Mouse (Mus musculus) heart, postnatal 36 days (tissue): ENCODE measurements around the gene Nmi. TPM values are rescaled to one million over a fixed set of nuclear protein-coding genes. Genes with fewer than 3 reads are reported as not detected.

ENCODE experiments used
- DNase-seq, 2 experiments: peaks; one replicate each; pipeline ENCODE4 v3.0.0; 2021 to 2022
- intact Hi-C: fragments of 180-260 bp; cut with DNase I; formaldehyde crosslinking; loops from one replicate; pipeline ENCODE4 v1.15.1; 2025
- total RNA-seq, 2 experiments: library from RNA; stranded (reverse); gene quantifications; 2 replicates each; pipeline ENCODE4 v1.2.3; 2021

Gene Nmi
- total RNA-seq, 2 experiments from 2014 or later: 7.0 to 7.9 TPM

DNA sequence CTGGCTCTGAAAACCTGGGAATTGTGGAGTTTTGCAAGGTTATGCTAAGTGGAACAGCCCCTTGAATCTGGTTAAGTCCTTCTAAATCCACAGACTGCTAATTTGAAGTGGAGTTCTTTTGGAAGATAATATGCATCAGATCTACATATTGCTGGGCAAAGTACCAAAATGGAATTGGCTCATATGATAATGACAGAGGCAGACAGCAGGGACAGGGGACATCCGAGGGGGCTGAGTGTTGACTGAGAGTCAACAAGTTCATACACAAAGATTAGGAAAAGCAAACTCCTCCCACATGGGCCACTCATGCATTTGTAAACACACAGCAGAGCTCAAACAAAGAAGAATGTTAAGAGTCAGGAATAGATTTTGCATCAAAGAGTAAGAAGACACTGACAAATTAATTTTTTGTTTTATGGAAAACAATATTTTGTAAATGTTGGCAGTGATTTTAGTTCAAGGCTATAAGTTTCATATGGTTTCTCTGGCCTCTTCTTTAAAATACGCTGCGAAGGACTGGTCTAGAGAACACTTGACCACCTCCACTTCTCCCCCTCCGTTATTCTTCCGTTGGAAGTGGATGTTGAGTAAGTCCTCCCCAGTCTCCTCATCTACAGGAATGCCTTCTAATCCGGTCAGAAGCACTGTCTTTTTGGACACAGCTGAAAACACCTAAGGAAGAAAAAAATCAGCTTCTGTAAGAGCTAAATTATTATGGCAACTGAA lies 25.0 kb downstream of the Nmi start:
- intact Hi-C loops: no loop called here
- DNase-seq: no peak

DNA sequence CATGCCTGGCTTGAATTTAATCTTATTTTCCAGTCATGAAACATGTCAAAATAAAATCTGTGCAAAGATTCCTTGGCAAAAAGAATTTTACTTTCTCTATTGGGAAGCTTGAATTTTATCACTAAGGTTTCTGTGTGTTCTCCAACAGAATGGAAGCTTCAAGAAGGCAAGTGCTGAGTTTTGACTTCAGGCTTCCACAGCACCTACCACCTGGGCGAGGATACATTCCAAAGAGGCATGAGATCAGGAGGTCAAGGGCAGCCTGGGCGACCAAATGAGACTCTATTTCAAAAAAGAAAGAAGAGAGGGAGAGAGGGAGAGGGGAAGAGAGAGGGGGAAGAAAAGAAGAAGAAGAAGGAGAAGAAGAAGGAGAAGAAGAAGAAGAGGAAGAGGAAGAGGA lies 27.5 kb downstream of the Nmi start:
- no peak for DNase-seq
- intact Hi-C loops: no loop called here

DNA sequence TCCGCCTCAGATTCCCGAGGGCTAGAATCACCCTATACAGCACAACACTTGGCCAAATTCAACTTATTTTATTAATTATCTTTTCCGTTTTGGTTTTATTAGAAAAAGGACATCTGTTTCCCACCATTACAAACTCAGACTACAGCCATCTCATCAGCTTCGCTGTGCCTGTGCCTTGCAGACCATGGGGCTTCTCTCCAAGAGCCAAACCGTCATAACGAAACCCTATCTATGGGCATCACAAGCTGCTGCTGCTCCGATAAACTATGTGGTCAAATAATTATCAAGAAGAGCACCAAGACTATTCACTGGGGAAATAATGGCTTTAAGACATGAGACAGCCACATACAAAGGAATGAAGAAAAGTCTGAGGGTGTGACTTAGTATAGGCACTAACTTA lies 31.5 kb downstream of the Nmi start:
- intact Hi-C loops: no loop called here
- no peak for DNase-seq

DNA sequence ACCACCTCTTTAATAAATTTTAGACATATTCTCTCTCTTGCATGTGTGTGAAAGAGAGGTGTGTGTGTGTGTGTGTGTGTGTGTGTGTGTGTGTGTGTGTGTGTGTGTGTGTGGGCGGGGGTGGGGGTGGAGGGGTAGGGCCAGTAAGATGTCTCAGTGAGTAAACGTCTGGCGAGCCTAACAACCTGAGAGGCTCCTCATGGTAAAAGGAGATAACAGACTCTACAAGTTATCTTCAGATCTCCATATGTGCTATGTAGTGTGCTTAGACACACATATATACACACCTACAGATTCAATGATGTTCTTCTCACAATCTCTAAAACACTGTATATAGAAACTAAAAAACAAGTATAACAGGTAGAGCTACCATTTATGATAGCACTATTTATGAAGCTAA lies 34.5 kb downstream of the Nmi start:
- intact Hi-C loops: no loop called here

DNA sequence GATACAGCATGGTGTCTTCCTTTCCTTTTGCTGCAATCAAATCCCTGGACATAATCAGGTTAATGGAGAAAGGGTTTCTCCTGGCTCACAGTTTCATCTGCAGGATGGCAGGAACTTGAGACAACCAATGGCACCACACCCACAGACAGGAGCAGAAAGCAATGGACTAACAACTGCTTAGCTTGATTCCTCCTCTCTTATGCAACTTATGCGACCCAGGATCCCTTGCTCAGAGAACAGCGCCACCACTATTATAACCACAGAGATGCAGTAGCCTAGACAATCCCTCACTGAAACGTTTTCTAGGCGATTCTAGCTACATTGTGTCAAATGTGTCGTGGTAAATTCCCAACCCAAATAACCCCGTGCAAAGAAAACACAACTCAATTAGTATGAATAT lies 36.3 kb downstream of the Nmi start:
- no peak for DNase-seq
- intact Hi-C loops: no loop called here

More for the DNA sequence above, 34.5 kb downstream of the Nmi start:
- DNase-seq: no peak

DNA sequence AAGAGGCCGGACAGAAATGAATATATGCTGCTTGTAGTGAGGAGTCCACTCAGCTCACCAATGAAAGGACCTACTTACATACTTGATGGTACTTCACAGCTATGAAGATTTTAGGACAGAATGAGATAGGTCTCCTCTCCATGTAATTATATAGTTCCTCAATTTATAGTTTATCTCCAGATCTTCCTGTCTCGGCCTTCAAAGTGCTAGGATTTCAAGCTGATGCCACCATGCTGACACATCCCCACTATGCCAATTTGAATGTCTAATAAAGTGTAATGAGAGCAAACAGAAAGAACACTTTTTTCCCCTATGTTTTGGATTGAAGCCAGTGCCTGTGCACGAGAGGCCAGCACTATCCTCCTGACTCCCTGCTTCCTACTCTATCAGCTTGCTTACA lies 36.7 kb downstream of the Nmi start:
- no peak for DNase-seq
- intact Hi-C loops: no loop called here

DNA sequence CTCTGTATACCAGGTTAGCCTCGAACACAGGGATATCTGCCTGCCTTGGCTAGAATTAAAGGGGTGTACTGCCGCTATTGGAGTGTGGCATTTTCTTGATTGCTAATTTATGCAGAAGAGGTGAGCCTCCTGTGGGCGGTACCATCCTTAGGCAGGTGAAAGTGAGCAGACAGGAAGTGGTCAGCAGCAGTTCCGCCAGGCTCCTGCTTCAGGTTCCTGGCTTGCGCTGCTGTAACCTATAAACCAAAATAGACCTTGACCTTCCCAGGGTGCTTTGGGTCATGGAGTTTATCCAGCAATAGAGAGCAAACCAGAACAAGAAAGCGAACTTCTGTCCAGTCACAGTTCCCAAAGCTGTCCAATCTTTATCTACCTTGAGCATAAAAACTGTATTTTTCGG lies 37.4 kb downstream of the Nmi start:
- DNase-seq: no peak
- intact Hi-C loops: loop anchor here (2.0 kb wide), 1 partner anchor 137 kb away; the partner anchor contains the start of gene Rif1

DNA sequence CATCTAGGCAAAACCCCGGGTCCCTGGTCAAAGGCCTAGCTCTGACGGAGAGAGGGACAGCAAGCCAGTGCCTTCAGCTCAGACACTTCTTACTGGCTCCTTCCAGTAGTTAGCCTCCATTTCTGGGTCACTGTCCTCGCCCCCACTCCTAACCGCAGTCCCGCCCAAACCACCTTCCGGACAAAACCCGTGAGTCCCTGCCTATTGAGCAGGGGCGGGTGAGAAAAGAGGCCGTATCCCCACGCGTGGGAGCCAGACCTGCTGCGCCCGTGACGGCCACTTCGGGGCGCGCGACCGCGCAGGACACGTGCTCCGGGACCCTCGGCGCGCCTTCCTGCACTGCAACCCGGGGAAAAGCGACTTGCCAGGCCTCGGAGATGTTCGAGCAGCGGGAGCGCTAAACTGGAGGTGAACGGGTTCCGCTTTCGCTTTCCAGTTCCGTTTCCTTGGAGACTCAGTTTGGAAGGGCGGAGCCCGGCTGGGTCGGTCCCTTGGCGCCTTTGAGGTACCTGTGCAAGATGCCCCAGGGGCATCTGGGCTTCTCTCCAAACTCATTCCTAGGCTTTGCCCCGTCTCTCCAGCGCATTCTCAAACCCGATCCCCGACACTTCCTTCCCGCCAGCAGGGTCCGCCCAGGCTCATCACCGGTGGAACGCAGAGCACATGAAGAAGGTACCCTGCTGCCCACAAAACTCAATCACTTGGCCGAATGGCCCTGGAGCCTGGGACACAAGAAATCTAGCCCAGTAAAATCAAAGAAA lies 38.5 kb downstream of the Nmi start, which contains the start of gene Rbm43:
TSS of gene Rbm43 (minus strand) at position 590 of the 761 bp plus-strand sequence.
- intact Hi-C loops: loop anchor here (1.0 to 2.0 kb wide), 2 partner anchors 38 to 138 kb away; partner anchors contain the start of gene Rif1
- DNase-seq: peak; percentile 73 to 82

DNA sequence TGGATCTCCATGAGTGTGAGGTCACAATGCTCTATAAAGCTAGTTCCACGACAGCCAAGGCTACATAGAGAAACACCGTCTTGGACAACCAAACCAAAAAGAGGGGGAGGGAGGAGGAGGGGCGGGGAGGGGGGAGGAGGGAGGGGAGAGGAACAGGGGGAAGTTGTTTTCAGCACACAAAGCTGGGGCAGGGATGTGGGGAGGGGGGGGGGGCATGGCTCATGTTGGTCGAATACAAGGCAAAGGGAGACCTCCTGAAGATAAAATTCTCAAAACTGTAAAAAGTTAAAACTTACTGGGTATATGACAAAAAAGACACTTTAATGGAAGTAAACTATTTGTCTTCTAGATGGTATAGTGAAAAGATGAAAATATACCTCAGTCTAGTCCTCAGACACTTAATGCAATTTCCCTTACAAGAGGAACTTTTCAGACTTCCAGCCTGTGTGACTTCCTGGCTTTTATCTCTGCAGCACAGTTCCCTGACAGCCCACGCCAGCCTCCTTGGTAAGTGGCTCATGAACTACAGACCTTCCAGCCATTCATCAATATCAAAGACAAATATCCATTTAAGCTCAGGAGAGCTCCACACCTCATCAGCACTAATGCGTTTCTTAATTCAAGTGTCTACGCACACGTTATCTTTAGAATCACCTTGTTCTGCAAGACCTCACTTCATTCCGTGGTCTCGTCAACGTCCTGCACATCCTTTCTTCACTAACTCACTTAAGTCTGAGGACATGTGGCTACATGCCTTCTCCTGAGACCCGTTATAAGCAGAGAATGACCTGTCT lies 39.8 kb downstream of the Nmi start:
- intact Hi-C loops: loop anchor here (1.0 to 2.0 kb wide), 2 partner anchors 39 to 139 kb away; partner anchors contain the start of gene Rif1
- DNase-seq: no peak

DNA sequence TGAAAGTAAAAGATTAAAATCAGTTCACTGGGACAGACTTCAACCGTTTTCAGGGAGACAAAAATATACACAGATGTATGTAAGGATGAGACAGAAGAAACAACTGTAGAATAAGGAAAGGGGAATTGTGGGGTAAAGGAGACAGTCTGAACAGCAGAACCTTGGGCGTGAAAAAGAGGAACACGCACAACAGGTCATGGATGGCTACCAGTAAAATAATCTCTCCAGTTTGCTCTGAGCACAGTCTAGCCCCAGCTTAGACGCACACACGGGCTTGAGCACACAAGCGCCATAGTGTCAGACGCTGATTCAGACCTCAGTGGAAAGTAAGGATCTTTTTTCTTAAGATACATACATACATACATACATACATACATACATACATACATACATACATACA lies 42.1 kb downstream of the Nmi start:
- no peak for DNase-seq
- intact Hi-C loops: no loop called here

DNA sequence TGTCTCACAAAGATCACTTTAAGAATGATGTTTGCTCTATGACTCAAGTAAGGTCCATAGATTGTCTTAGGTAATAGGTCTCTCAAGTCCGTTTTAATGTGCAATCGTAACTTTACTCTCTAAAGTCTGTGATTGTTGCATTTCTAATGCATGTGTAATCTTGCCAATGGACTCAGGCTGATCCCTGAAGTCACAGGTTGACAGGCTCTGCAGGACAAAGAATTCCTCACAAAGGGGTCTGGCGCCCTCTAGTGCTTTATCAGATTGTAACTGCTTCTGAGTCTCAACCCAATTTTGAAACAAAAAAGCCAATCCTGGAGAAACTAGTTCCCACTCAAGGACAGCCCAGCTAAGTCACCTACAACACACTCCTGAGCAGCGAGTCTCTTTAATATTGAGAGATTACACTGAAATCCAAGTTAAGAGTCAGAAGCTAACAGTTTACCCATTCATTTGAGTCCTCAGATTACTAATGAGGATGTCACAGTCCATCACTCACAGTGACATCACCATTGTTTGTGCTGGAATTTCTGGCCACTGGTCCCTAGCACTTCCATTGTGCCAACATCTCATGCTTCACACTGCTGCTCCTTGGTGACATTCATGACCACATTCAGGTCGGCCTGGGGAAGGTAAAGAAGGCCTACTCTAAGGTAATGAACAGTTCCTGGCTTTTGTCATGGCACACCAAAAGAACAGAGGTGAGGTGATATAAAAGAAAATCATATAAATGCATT lies 58.2 kb downstream of the Nmi start:
- intact Hi-C loops: loop anchor here (2.0 to 10.0 kb wide), 2 partner anchors 770 to 1608 kb away; partner anchors contain the start of gene Rnd3
- DNase-seq: peak; percentile 63 to 68

DNA sequence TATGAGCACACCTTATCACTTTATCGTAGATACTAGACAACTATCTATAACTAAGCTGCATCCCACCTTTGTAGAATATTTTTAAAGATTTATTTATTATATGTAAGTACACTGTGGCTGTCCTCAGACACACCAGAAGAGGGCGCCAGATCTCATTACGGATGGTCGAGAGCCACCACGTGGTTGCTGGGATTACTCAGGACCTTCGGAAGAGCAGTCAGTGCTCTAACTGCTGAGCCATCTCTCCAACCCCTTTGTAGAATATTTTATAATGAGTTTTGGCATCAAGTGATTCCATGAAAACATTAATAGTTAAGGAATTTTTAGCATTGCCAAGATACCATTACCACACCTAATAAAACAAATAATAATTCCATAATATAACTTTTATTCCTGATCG lies 58.8 kb downstream of the Nmi start:
- intact Hi-C loops: loop anchor here (2.0 to 10.0 kb wide), 2 partner anchors 770 to 1608 kb away; partner anchors contain the start of gene Rnd3
- DNase-seq: no peak

DNA sequence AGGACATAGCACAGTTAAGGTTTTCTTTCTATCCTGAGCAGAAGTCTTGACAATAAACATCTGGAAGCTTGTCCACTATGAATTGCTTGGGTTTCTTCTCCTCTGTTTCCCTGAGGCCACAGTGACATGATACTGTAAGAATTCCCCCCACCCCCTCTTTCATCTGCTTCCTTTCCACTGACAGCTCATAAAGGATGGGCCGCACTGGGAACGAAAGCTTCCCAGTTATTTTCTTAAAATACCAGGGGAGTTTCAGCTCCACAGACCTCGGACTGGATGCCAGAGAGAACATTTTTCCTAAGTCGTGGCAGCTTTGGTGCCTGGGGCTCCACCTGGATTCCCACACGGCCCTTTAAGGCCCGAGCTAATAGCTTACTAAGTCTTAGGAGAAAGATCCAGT lies 60.6 kb downstream of the Nmi start:
- no peak for DNase-seq
- intact Hi-C loops: loop anchor here (10.0 kb wide), 1 partner anchor 768 kb away; the partner anchor contains the start of gene Rnd3

DNA sequence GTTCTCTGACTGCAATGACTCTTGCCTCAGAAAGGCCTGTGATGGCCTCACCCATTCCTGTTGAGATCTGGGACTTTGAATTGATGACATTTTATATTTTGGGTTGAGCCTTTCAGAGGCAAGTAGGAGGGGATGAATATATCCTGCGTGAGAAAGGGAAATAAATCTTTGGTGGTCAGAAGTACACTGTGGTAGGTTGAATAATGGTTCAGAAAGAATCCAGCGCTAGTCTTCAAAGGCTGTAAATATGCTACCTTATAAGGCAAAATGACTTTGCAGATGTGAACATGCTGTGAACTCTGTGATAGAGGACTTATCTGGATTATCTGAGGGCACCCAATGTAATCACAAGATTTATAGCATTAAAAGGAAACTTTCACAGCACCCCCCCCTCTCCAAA lies 61.4 kb downstream of the Nmi start:
- intact Hi-C loops: loop anchor here (10.0 kb wide), 1 partner anchor 767 kb away; the partner anchor contains the start of gene Rnd3

DNA sequence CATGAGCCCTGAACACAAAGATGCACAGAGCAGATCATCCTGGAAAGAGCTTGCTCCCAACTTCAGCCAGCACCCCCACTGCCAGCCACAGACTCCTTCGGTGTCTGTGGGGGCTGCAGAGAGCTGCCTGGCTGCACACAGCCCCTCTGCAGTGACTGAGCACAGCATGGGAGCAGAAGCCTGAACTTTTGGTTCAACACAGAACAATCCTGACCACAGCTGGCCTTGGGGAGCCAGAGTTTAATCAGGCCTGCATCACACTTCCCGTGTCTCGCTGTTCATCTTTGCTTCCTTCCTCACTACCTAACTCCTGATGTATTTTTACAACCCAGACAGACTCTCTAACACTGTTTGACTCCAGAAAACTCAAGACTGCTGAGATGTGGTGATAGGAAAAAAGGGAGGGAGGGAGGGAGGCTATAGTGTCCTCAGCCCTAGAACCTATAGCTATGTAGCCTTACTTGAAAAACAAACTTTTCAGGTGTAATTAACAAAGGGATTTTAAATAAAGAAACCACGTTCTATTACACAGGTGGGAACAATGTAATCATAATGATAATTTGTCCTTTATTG lies 65.7 kb downstream of the Nmi start:
- DNase-seq: no peak
- intact Hi-C loops: no loop called here

More for the DNA sequence above, 61.4 kb downstream of the Nmi start:
- DNase-seq: no peak

DNA sequence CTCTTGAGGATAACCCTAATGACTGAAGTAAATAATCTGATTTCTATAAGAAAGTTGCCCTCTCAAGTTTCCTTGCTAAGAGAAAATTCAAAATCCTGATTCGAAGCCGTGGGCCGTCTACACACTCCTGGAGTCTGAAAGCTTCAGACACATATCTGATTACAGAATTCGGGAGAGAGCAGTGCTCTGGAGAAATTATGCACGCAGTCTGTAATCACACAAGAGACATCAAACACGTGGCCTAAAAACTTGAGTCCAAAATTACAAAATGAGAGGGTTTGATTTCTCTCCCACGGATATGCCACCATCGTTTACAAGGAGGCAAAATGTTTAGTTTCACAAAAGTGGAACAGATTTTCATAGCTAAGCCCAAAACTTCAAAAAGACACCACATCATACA lies 67.7 kb downstream of the Nmi start:
- intact Hi-C loops: no loop called here
- DNase-seq: no peak
